Mouse (Mus musculus) heart, adult 2 months (tissue): ENCODE measurements around the gene Gpr4.

Experiments
- CTCF ChIP-seq: fragments of 200-600 bp; IDR thresholded peaks from 2 replicates; pipeline ENCODE4 v1.8.1; 2022; ENCODE audit warnings: antibody characterized with exemption, mild to moderate bottlenecking, moderate library complexity
- EP300 ChIP-seq: fragments of 200-500 bp; IDR thresholded peaks from 2 replicates; pipeline ENCODE4 v1.6.1; 2011; ENCODE audit warnings: low read depth, low read length, control low read depth; ENCODE audit not compliant: insufficient read depth
- POLR2A ChIP-seq: fragments of 200-500 bp; IDR thresholded peaks from 2 replicates; pipeline ENCODE4 v1.6.1; 2011; ENCODE audit warnings: mild to moderate bottlenecking, low read depth, low read length, control low read depth; ENCODE audit not compliant: insufficient read depth

GRCm38 (mm10) chr7:19239423-19239822 lies 27.1 kb downstream of the Gpr4 start:
- TF ChIP-seq POLR2A = no peak
- TF ChIP-seq CTCF = no peak; the same call in 1 of the 2 replicates
- peak; percentile 93 for TF ChIP-seq EP300
